Mouse (Mus musculus): ENCODE measurements around the gene Glis3. TPM values are rescaled to one million over a fixed set of nuclear protein-coding genes. Genes with fewer than 3 reads are reported as not detected.

Glis3 gene
- total RNA-seq, 2 experiments from 2014 or later: 1.4 to 1.8 TPM

GRCm38 (mm10) chr19:28511910-28512309, 168.0 kb downstream of the Glis3 start:
- no peak for DNase-seq
- intact Hi-C loops (cut with DNase I; ENCODE audit: low total_unique reads): no loop called here

DNA sequence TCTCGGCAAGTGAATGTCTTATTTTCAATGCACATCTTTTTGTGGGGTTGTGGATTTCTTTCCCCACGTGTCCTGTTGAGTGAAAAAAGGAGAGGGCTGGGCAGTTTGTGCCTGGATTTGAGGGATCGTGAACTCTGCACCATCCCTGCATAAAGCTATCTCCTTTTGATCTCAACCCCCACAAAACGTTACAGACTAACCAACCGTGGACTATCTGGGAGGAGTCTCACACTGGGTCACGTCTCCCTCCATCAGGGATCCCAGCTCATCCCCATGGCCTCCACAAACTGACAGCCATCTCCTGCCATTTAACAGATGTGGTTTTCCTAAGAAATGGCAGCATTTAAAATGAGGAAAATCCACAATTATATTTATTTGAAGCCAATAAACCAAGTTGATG, 174.5 kb downstream of the Glis3 start:
- DNase-seq: no peak
- intact Hi-C loops (cut with DNase I; ENCODE audit: low total_unique reads): no loop called here

DNA sequence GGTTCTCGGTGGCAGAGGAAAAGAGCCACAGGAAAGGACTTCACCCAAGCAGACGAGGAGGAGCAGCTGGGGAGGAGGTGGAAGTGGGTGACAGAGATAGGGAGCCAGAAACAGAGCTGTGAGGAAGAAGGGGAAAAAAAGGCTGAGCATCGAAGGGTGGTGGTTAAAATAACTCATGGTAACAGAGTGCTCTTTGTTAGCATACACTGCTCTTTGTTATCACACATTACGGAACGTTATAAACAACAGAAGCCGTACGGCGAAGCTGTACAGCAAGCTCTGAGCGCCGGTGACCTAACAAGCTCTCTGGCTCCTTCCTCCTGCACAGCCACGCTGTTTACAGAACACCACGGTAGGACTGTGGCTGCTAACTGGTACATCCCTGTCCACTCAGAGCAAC, 176.9 kb downstream of the Glis3 start:
- DNase-seq: no peak

DNA sequence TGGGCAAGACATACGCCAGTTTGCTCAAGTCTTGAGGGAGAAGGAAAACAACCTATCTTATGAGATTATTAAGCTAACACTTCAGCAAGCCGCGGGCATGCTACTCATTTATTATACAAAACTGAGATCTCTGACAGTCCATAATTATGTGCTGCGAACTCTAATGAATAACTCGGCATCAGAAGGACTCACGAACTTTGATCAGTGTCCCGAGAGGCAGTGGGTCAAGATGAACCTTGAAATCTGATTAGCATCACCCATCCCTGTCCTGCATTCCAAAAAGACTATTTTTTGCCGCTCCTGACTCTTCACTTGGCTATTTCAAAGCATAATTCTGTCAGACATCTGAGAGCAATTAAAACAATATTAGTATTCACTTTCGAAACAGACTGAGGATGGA, 178.9 kb downstream of the Glis3 start:
- DNase-seq: no peak
- intact Hi-C loops (cut with DNase I; ENCODE audit: low total_unique reads): no loop called here

More for the DNA sequence above, 176.9 kb downstream of the Glis3 start:
- intact Hi-C loops (cut with DNase I; ENCODE audit: low total_unique reads): no loop called here

DNA sequence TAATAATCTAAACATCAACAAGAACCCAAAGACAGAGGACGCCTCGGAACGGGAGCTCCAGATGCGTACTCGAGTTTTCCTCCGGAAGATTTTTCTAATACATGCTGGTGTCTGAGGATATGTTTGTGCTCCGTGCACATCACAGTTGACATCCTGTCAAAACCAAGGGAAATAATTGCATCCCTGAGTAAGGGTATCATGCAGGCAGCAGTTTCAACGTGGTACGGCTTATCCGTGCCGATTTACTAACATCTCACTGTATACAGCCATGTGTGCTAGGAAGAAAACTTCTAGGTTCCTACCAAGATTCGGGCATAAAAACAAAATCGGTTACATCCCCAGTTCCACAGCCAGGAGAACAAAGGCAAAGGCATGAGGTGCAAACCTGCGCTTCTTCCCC, 179.4 kb downstream of the Glis3 start:
- intact Hi-C loops (cut with DNase I; ENCODE audit: low total_unique reads): no loop called here
- DNase-seq: no peak

DNA sequence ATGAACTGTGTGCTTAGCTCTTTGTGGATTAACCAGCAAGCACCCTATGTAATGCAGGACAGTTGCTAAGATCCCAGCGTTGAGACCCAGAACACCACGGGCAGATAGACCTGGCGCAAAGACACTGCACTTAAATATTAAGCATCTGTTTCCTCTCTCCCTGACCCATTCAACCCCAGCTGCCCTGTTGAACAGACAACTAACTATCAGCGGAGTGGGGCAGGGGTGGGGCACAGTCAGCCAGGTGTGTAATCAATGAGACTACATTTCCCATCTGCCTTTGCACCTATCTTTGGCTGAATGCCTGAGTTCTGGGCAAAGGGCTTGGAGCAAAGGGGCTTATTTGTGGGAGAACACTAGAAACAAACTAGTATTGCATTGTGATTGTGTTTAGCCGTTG, 180.1 kb downstream of the Glis3 start:
- DNase-seq: no peak
- intact Hi-C loops (cut with DNase I; ENCODE audit: low total_unique reads): no loop called here

- no peak for DNase-seq
- intact Hi-C loops (cut with DNase I; ENCODE audit: low total_unique reads): no loop called here
These were observed 184.0 kb downstream of the Glis3 start for GRCm38 (mm10) chr19:28495926-28496325.

DNA sequence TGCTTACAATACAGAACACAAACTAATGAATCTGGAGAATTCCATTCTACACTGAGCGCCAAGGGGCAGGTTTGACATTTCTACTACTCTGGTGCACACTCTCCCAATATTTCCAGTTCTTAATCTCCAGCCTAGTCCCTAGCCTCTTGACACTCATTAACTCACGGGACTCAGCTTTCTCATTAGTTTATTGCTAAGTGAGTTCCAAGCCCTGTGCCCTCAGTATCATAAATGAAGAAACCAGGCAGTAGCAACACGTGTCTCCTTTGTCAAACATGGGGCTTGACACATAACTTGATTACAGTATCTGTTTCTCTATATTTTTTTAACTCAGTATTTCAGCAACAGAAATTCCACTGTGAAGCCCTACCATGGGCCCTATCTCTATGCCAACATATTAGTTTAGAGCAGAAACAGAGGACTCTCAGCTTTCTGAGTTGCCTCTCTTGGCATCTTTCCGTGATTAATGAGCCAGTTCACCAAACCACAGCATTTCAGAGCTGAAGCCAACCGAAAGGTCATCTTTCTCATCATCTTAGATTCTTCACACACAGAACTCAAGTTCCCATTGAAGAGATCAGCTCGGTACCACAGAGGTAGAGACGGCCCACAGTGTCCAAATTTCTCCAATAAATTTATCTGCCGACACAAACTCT, 186.1 kb downstream of the Glis3 start:
- DNase-seq: no peak
- intact Hi-C loops (cut with DNase I; ENCODE audit: low total_unique reads): no loop called here

GRCm38 (mm10) chr19:28478055-28478454, 201.8 kb downstream of the Glis3 start:
- DNase-seq: no peak
- intact Hi-C loops (cut with DNase I; ENCODE audit: low total_unique reads): no loop called here

GRCm38 (mm10) chr19:28477326-28477863, 202.5 kb downstream of the Glis3 start:
- no peak for DNase-seq
- intact Hi-C loops (cut with DNase I; ENCODE audit: low total_unique reads): no loop called here

DNA sequence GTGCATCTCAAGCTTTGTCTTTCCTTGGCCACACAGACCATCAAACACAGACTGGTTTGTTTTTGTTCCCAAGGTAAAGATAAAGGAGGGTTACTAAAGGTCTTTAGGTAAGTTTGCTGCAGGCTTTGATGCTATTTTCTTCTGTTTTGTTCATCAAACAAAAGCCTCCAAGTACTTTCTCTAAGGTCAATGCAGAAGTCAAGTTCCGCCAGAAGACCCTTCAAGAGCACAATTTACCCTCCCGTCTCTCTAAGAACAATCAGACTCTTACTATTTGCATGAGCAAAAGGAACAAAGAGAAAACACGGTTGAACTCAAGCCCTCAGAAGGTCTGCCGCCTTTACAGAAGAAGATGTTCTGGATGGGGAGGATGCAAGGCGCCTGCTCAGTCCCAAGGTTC, 206.3 kb downstream of the Glis3 start:
- intact Hi-C loops (cut with DNase I; ENCODE audit: low total_unique reads): no loop called here
- DNase-seq: no peak

DNA sequence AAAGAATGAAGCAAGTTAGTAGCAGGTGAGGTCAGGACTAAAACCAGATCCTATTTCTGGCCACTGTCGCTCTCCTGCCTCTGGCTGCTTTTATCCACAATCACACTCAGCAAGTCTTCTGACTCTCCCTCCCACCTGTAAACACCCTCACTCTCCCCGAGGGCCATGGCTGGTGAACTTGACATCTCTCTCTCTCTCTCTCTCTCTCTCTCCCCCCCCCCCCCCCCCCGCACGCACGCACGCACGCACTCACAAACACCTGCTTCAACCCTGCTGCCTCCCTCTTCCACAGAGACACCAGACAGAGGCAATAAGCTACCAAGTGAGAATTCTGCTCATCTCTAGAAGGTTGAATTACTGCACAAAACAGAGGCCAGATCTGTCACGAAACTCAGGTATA, 208.7 kb downstream of the Glis3 start:
- intact Hi-C loops (cut with DNase I; ENCODE audit: low total_unique reads): no loop called here
- no peak for DNase-seq

DNA sequence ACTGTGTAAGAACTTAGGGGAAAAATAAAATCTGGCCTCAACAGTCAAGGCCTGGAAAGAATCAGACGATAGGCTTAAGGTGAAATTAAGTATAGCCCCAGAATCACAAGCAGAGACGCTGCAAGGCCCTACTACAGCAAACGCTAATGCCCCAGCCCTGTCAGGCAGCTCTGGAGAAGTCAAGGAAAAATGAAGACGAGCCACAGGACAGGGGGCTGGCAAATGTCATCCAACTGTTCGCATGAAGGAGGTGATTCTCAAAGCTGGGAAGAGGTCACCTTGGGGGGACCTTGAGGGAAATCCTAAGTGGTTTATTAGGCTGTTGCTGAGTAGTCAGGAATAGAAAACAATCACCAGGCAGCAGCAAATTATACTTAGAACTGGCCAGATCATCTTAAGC, 214.1 kb downstream of the Glis3 start:
- DNase-seq: no peak

DNA sequence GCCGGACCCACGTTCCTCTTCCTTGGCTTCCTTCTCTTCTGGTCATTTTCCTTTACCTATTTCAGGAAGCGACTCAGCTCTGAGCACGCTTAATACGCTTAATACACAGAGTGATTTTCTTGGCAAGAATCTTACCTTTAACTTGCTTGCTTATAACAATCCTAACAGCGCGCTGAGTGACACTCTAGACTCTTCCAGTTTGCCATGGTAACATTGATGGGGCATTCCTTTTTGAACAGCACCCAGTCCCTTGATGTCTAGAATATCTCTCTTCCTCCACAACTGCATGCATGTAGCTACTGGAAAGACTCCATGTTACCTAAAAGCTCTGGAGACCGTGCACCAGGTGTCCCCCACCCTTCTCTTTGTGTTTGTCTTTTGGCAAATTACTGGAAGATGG, 225.5 kb downstream of the Glis3 start:
- intact Hi-C loops (cut with DNase I; ENCODE audit: low total_unique reads): no loop called here
- DNase-seq: no peak

More for the DNA sequence above, 214.1 kb downstream of the Glis3 start:
- intact Hi-C loops (cut with DNase I; ENCODE audit: low total_unique reads): no loop called here

DNA sequence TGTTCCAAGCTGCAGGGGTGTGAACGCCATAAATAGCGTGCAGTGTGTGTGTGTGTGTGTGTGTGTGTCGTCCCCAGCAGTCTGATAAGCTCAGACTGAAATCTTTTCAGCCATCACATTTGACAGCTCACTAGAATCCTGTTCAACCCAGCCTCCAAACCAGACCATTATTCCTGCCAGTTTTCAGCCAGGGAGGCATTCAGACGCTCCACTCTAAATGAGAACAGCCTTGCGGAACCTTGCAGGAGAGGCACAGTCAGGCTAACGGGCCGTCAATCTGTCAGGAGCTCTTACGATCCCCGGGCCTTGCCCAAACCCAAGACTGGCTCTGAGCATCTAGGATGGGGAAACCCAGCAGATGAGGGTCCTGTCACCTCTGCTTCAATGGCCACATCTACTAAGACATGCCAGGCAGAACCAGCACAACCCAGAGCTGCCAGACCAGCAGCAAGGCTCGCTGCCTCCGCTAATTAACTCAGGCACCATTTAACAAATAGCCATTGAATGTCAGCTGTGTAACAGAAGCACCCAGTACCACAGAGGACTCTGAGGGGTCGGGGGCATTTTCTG, 226.8 kb downstream of the Glis3 start:
- DNase-seq: no peak
- intact Hi-C loops (cut with DNase I; ENCODE audit: low total_unique reads): no loop called here

- intact Hi-C loops (cut with DNase I; ENCODE audit: low total_unique reads): no loop called here
- DNase-seq: no peak
These were observed 231.1 kb downstream of the Glis3 start for GRCm38 (mm10) chr19:28448811-28449210.

GRCm38 (mm10) chr19:28442161-28442560, 237.7 kb downstream of the Glis3 start:
- intact Hi-C loops (cut with DNase I; ENCODE audit: low total_unique reads): no loop called here
- DNase-seq: no peak

DNA sequence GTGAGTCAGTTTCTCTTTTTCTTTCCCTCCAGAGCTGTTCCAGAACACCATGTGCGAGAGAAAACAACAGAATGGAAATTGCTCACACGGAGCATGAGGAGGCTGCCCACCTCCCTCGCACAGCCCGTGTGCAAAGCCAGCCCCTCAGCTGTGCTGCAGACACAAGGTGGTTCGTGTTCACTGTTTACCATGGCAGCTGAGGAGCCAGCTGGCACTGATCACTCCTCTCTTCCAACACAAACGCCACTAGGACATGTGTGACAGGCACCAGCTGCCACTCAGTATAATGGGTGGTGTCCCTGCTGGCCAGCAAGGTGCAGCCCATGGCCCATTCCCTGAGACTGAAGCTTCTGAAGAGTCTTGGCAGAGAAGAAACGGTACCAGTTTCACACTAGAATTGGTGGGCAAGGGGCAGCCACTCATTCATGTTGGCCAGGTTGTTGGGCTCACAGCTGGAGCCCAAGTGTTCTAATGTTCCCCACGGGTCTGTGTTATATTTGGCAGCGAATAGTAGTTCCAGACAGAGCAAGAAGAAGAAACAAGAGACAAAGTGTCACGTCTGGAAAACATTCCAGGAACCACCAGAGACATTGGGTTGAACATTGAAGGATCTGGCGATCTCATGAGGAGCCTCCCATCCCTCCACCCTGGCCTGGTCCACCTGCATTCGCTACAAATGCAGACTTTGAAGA, 243.3 kb downstream of the Glis3 start:
- intact Hi-C loops (cut with DNase I; ENCODE audit: low total_unique reads): no loop called here

GRCm38 (mm10) chr19:28428220-28428816, 251.6 kb downstream of the Glis3 start:
- intact Hi-C loops (cut with DNase I; ENCODE audit: low total_unique reads): no loop called here
- no peak for DNase-seq

More for the DNA sequence above, 243.3 kb downstream of the Glis3 start:
- peak; percentile 5 for DNase-seq

DNA sequence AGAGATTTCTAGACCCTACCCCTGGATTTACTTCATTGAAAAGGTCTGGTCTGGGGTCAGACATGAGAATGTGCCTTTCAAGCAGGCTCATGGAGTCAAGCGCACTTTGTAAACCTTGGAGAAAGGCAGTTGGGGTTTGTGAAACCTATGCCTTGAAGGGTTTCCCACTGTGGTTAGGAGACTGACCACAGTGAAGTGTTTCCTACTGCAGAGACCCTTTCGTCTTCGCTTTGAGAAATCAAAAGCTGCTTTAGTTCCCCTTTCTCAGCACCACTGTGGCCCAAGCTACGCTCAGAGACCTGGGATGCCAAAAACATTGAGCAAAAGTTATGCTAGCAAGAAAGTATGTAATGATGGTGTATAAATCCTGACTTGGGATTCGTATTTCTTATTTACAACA, 255.7 kb downstream of the Glis3 start:
- no peak for DNase-seq
- intact Hi-C loops (cut with DNase I; ENCODE audit: low total_unique reads): no loop called here

Measured in gastrocnemius, postnatal 14 days (tissue).